Mouse (Mus musculus): Measurements from ENCODE around the gene Acss3.
A peak's percentile ranks its signal among the peaks of the same experiment; 100 is the strongest.

Acss3 gene

GRCm38 (mm10) chr10:107123529-107124335, at the start of gene Acss3:
Gene Acss3 (minus strand): TSS chr10:107123668.
- no peak for DNase-seq (ENCODE audit: extremely low read depth, low read depth, low spot score)

- no peak for DNase-seq (ENCODE audit: extremely low read depth, low read depth, low spot score)
Measured at GRCm38 (mm10) chr10:107172003-107172689, 48.7 kb upstream of the Acss3 start.

DNA sequence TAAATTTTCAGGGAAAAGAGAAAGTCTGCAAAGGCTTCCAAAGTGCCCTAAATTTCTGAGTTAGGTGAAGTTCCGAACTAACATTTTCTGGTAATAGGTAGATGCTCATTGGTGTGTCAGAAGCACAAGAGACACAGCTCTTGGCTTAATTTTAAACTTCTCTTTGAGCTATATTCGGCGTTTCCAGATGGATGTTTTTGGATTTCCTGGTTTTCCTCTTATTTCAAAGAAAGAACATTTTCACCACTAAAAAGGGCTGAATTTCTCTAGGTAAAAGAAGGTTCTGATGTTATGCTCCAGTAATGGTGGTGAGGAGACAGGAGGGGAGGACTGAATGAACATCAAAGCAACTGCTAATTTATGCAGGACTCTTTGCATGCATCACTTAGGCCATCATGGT, 43.0 kb upstream of the Acss3 start:
- no peak for DNase-seq (ENCODE audit: extremely low read depth, low read depth, low spot score)

DNA sequence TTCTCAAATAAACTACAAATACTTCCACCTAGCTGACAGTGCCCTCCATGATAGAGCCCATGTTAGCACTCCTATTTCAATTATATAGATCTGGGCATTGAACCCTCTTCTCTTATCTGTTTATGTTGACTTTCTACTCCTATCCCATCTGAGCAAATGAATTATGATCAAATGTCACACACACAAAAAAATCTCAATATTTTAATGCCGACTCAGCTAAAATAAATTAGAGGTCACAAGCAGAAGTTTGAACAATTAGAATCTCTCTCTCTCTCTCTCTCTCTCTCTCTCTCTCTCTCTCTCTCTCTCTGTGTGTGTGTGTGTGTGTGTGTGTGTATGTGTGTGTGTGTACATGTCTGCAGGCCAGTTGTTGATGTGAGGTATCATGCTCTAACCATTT, 25.3 kb upstream of the Acss3 start:
- DNase-seq (ENCODE audit: extremely low read depth, low read depth, low spot score): no peak

- DNase-seq (ENCODE audit: extremely low read depth, low read depth, low spot score): no peak
Measured at GRCm38 (mm10) chr10:107144016-107144415, 20.5 kb upstream of the Acss3 start.

- DNase-seq (ENCODE audit: extremely low read depth, low read depth, low spot score): no peak
Measured at GRCm38 (mm10) chr10:107142910-107143309, 19.4 kb upstream of the Acss3 start.

DNA sequence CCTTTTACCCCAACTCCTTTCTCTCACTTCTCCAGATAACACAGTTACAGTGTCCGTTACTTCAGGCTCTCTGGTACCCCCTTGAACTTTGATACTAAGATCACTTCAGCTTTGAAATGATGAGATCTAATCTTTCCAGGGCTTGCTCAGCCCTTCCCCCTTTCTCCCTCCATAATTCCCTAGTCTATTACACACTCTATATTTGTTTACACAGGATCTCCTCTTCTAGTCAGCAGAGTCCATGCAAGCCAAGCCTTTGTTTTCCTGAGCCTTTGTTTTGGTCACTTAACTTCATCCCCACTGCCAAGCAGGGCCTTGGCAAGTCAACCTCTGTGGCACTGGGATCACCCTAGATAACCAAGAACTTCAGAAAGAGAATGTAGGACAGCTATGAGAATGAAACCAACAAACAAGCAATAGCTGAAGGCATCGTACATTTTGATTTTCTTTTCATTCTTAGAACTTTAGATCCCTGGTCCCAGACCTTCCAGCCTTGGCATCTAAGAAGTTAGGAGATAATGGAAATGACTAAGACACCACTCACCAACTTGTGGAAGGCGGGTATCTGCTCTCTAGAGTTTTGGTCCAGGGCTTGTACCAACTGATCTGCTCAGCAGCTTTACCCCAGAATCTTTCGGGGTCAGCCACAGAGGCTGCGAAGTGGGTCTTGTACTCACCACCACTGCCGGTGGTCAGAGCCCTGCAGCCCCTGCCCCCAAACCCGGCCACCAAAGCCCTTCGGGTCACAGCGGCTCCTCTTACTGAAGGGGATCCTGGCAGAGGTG, 532 bp downstream of the Acss3 start:
- no peak for DNase-seq (ENCODE audit: extremely low read depth, low read depth, low spot score)

DNA sequence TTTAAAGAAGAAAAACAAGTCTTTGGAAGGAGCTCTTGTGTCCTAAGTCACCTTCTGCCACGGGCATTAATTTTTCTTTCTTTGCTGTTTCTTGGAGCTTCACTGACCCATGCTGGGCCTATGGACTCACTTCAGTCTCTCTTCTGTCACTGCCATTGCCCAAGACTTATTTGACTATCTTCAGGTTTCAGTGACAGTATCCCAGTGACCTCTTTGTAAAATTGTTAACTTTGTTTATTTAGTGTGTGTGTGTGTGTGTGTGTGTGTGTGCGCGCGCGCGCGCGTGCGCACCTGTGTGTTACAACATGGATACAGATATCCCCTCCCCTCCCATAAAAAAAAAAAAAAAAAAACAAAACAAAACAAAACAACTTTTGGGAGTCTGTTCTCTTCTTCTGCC, 2.2 kb downstream of the Acss3 start:
- no peak for DNase-seq (ENCODE audit: extremely low read depth, low read depth, low spot score)

- peak; percentile 58 for DNase-seq (ENCODE audit: extremely low read depth, low read depth, low spot score)
Measured at GRCm38 (mm10) chr10:107119135-107119534, 4.3 kb downstream of the Acss3 start.

GRCm38 (mm10) chr10:107116709-107117267, 6.7 kb downstream of the Acss3 start:
- DNase-seq (ENCODE audit: extremely low read depth, low read depth, low spot score): peak; percentile 30

DNA sequence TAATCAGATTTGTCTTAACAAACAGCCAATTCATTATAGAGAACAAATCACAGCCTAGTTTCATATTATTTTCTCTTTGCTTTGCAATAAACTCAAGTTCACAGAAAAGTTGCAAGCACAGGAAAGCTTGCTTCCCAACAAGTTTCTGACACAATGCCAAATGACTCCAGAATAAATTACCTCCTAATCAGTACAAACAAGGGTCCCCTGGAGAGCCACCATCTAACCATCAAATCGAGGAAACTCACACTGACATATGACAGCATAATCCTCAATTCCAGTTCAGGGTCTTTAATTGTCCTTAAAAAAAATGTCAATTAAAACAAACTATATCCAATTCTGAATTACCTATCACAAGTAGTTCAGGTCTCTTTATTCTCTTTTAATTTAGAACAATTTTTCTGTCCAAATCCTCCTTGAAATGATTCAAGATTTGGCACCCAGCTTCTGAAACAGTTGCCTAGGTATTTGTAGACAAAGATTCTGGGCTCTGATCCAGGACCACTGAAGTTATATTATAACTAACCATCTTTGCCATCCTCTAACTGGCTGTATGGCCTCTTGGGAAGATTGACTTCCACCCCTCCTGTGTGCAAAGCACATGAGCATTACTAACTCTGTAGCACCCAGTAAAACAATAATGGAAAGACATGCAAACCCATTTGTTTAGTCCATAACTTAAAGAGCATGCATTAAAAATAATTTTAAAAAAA, 7.4 kb downstream of the Acss3 start:
- no peak for DNase-seq (ENCODE audit: extremely low read depth, low read depth, low spot score)

GRCm38 (mm10) chr10:107115121-107115520, 8.3 kb downstream of the Acss3 start:
- no peak for DNase-seq (ENCODE audit: extremely low read depth, low read depth, low spot score)

- no peak for DNase-seq (ENCODE audit: extremely low read depth, low read depth, low spot score)
Measured at GRCm38 (mm10) chr10:107094452-107094851, 29.0 kb downstream of the Acss3 start.

DNA sequence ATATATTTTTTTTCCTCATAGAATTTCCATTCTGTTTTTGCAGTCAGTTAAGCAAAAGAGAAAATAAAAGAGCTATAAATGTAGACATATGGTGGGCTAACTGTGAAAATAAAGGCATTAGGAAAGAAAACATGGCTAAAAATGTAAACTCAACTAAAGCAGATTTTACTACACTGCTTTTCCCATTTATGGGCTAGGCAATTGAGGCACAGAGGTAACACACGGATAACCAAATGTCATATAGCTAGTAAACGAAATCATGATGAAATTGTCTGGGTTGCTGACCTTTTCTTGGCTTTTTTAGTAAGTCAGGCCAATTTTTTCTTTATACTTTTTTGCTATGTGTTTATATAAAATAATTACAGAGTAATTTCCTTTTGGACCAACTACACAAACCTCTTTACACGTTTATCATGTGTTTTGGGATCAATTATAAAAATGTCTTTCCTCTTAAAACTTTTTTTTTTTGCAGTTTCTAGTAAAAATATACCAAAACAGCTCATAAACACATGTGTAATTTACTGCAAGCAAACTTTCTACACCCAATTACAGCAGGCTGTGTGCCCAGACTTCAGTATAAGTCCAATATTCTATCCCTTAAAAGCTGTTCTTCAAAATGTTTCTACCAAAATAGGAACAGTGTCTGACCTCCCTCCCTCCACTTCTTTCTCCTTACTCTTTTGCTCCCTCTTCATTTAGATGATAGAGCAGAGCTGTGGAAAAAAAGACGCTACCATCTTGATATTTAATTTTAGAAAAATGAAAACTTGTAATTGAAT, 69.4 kb downstream of the Acss3 start:
- DNase-seq (ENCODE audit: extremely low read depth, low read depth, low spot score): no peak

DNA sequence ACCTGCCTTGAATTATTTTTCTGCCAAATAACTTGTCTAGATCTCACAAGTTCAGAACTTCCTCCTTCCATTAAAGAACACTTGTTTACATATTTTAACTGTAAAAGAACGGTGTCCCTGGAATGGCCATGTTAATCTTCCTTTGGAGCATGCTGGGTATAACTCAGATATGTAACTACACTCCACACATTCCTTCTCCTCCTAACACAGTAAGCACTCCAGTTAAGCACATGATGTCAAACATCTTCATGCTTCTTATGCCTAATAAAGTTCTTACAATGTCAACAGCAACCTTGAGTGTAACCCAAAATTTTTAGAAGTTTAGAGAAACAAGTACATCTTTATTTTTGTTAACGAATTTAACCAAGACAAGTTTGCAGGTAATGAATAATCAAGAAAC, 73.0 kb downstream of the Acss3 start:
- DNase-seq (ENCODE audit: extremely low read depth, low read depth, low spot score): no peak

DNA sequence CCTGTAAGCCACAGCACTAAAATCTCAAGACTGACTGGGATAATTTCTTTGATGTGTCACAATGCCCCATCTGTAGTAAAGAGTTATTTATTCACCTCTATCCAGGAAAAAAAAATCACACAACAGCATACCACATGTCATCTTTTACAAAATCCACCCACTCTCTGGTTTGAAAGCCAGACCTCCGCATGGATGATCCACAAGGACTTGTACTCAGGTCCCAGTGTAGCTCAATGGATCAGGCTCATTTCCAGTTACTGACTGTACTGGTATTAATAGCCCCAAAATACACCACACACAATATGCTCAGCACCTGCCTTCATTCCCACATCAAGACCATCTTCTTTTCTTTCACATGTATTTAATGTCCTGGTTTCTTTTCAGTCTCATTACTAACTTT, 80.8 kb downstream of the Acss3 start:
- no peak for DNase-seq (ENCODE audit: extremely low read depth, low read depth, low spot score)

GRCm38 (mm10) chr10:107040837-107041236, 82.6 kb downstream of the Acss3 start:
- no peak for DNase-seq (ENCODE audit: extremely low read depth, low read depth, low spot score)

DNA sequence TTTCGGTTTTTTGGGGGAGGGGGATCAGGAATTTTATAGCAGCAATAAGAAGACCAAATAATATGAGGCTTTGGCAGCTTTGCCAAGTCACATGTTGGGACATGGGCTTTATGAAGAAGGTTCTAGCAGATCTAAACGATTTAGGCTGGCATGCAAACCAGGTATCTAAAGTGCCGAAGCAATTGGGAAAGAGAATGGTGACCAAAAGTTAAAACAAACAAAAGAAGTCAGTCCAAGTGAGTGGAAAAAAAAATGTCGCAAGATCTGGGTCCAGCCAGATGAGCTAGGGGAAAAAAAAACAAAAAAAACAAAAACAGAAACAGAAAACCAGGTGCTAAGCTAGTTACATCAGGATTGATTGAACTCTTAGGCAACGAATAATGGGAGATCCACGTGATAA, 83.1 kb downstream of the Acss3 start:
- DNase-seq (ENCODE audit: extremely low read depth, low read depth, low spot score): peak; percentile 67

DNA sequence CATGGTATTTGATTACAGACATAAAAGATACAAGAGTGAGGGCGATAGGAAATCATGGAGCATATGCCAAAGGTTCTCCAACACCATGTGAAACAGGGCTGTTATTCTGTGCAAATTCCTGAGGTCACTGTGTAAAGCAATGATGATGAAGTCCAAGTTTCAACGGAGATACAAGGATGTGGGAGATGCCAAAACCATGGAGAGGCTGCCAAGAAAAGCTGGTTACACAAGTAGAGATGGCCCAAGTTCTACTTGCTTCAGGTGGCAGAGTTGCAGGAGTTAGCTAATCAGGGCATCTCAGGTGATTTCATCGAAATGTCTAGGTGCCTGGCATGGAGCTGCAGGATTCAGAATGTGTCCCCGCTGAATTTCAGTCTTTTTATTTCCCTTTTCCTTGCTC, 84.3 kb downstream of the Acss3 start:
- DNase-seq (ENCODE audit: extremely low read depth, low read depth, low spot score): peak; percentile 98

GRCm38 (mm10) chr10:107024254-107024653, 99.2 kb downstream of the Acss3 start:
- DNase-seq (ENCODE audit: extremely low read depth, low read depth, low spot score): no peak

Data from fat pad, adult 2 months (tissue).